In the genomic region with DNA sequence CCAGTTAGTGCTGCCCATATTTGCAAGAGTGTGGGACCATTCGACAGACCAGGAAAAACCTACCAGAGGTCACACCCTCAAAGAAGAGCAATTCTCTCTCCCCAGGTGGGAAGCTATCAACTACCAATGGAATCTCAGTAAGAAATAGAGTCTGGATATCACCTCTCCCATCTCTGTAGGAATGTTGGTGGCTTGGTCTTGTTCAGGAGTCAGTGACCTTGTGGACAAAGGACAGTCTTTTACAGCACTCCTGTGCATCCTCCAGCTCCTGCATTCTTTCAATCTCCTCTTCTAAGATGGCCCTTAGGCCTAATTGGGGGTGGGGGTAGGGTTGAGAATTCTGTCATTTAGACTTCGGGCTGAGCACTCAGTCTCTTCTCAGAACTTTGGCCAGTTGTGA, we compare ENCODE assay signal across 26 mouse cellular contexts.
"Had no signal": no experiment of that assay in that cellular context is flagged by ENCODE, and none has a peak within 500 bp of the region (broad histone marks: within the 10 kb centered on the region; RNA-seq: fewer than 3 reads in every experiment).

No protein-coding gene starts in this region.

- H3K27ac ChIP-seq: limb, embryonic 10.5 days; limb, embryonic 12.5 days; limb, embryonic 13.5 days; limb, embryonic 15.5 days; liver, embryonic 12.5 days; liver, embryonic 13.5 days; liver, embryonic 14.5 days; liver, embryonic 15.5 days; lung, embryonic 15.5 days; macrophage; midbrain, embryonic 10.5 days; midbrain, embryonic 12.5 days; neural tube, embryonic 12.5 days had no signal

- H3K4me1 ChIP-seq: limb, embryonic 15.5 days; liver, embryonic 12.5 days; liver, embryonic 13.5 days; liver, embryonic 15.5 days; lung, embryonic 15.5 days; megakaryocyte, embryonic 14.5 days; neural tube, embryonic 12.5 days had no signal

- DNase-seq: left cerebral cortex, postnatal 4 days; liver; liver, embryonic 13.5 days; liver, postnatal 0 days; lung, adult 18-20 months; lung, adult 2 months; lung, embryonic 14.5 days; lung, postnatal 10 days; lung, postnatal 14 days; lung, postnatal 4 days; midbrain, embryonic 14.5 days had no signal

- H3K4me3 ChIP-seq: limb, embryonic 10.5 days; limb, embryonic 12.5 days; limb, embryonic 13.5 days; limb, embryonic 15.5 days; liver, embryonic 12.5 days; liver, embryonic 13.5 days; liver, embryonic 15.5 days; lung, embryonic 15.5 days; megakaryocyte, embryonic 14.5 days; midbrain, embryonic 10.5 days; midbrain, embryonic 12.5 days; midbrain, embryonic 13.5 days; midbrain, embryonic 15.5 days; neural tube, embryonic 12.5 days had no signal

- H3K9ac ChIP-seq: limb, embryonic 12.5 days; limb, embryonic 13.5 days; limb, embryonic 15.5 days; liver, embryonic 12.5 days; liver, embryonic 13.5 days; liver, embryonic 14.5 days; liver, embryonic 15.5 days; liver, postnatal 0 days; lung, embryonic 14.5 days; lung, embryonic 15.5 days; midbrain, embryonic 12.5 days; midbrain, embryonic 13.5 days; midbrain, embryonic 15.5 days; neural tube, embryonic 12.5 days had no signal

- H3K36me3 ChIP-seq: limb, embryonic 10.5 days; limb, embryonic 12.5 days; limb, embryonic 13.5 days; limb, embryonic 15.5 days; liver, embryonic 12.5 days; liver, embryonic 13.5 days; liver, embryonic 15.5 days; lung, embryonic 15.5 days; midbrain, embryonic 10.5 days; midbrain, embryonic 12.5 days; midbrain, embryonic 13.5 days; midbrain, embryonic 15.5 days; neural tube, embryonic 12.5 days had no signal

- H3K9me3 ChIP-seq: limb, embryonic 10.5 days; limb, embryonic 12.5 days; limb, embryonic 13.5 days; limb, embryonic 15.5 days; liver, embryonic 12.5 days; liver, embryonic 13.5 days; liver, embryonic 15.5 days; lung, embryonic 15.5 days; midbrain, embryonic 10.5 days; midbrain, embryonic 12.5 days; midbrain, embryonic 13.5 days; midbrain, embryonic 15.5 days; neural tube, embryonic 12.5 days had no signal
